Mouse (Mus musculus): ENCODE results near the gene Atad5. TPM values are rescaled to one million over a fixed set of nuclear protein-coding genes. Genes with fewer than 3 reads are reported as not detected.
A peak's percentile ranks its signal among the peaks of the same experiment; 100 is the strongest.

The Atad5 gene
- total and polyA plus RNA-seq, 2 experiments from 2014 or later = 3.3 to 4.7 TPM

GRCm38 (mm10) chr11:80153857-80154495 lies 64.8 kb downstream of the Atad5 start, which contains the start of gene Adap2:
Gene Adap2, plus strand, starts transcription at chr11:80154105.
- Histone ChIP-seq H3K4me1 (ENCODE audit: insufficient read depth, low read length) (0 out of 2 replicates have a peak, but pooled peaks cover 4% of the 10 kb centered on the region), H3K9me3 (ENCODE audit: low read length) (no peaks in the 10 kb centered on the region), H3K27ac (no peak within 1 kb of the TSS), H3K9ac (replicated peaks; ENCODE audit: low read length) (peak within 1 kb of the TSS; percentile 51), H3K27me3 (ENCODE audit: insufficient read depth, low read length) (peaks cover 20% of the 10 kb centered on the region), H3K36me3 (ENCODE audit: insufficient read depth, low read length) (no peaks in the 10 kb centered on the region), H3K4me2 (ENCODE audit: low read depth, low read length) (peak within 1 kb of the TSS; percentile 65), H3K4me3 (ENCODE audit: low read length) (peak within 1 kb of the TSS; percentile 49)
- TF ChIP-seq CTCF (IDR thresholded peaks at IDR 0.05; ENCODE audit: low read depth) = no peak
- peak; percentile 78 for ATAC-seq
- 4% methylated on average over 41 of the region's 47 CpGs for WGBS
- peak; percentile 68 for DNase-seq (ENCODE audit: low spot score)

DNA sequence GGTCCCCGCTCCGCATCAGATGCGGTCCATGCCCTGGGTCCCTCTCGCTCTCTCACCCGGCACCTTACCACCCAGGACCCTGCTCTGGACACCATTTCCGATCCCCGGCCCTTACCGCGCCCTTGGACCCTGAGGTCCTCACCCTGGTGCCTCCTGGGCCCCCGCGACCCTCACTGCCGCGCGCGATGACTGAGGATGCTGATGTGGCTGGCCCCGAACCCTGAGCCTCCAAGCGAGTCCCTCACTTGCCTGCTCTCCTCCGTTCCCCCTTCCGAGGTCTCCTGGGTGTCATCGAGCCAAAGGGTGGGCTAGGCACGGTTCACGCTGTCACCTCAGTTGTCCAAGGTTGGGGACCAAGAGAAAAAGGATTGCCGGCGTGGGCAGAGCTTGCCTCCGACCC lies 65.3 kb downstream of the Atad5 start:
- 28% methylated on average over 25 of the region's 25 CpGs for WGBS
- H3K27me3 ChIP-seq (ENCODE audit: insufficient read depth, low read length) = peaks cover 20% of the 10 kb centered on the region
- no peak for ATAC-seq
- H3K4me2 ChIP-seq (ENCODE audit: low read depth, low read length) = peak overlapping the region; percentile 65
- DNase-seq (ENCODE audit: low spot score) = no peak
- H3K4me1 ChIP-seq (ENCODE audit: insufficient read depth, low read length) = 0 out of 2 replicates have a peak, but pooled peaks cover 4% of the 10 kb centered on the region
- H3K27ac ChIP-seq = no peak overlapping the region
- peak overlapping the region; percentile 51 for H3K9ac ChIP-seq (replicated peaks; ENCODE audit: low read length)
- H3K36me3 ChIP-seq (ENCODE audit: insufficient read depth, low read length) = no peaks in the 10 kb centered on the region
- TF ChIP-seq CTCF (IDR thresholded peaks at IDR 0.05; ENCODE audit: low read depth) = no peak
- H3K9me3 ChIP-seq (ENCODE audit: low read length) = no peaks in the 10 kb centered on the region
- H3K4me3 ChIP-seq (ENCODE audit: low read length) = peak overlapping the region; percentile 49

- no peak for TF ChIP-seq CTCF (IDR thresholded peaks at IDR 0.05; ENCODE audit: low read depth)
- Histone ChIP-seq H3K4me1 (ENCODE audit: insufficient read depth, low read length) (0 out of 2 replicates have a peak, but pooled peaks cover 4% of the 10 kb centered on the region), H3K9me3 (ENCODE audit: low read length) (no peaks in the 10 kb centered on the region), H3K36me3 (ENCODE audit: insufficient read depth, low read length) (no peaks in the 10 kb centered on the region), H3K27ac (no peak overlapping the region), H3K4me2 (ENCODE audit: low read depth, low read length) (no peak overlapping the region), H3K9ac (replicated peaks; ENCODE audit: low read length) (no peak overlapping the region), H3K4me3 (ENCODE audit: low read length) (no peak overlapping the region), H3K27me3 (ENCODE audit: insufficient read depth, low read length) (peaks cover 20% of the 10 kb centered on the region)
- ATAC-seq = no peak
- WGBS = 84% methylated on average over 8 of the region's 8 CpGs
- no peak for DNase-seq (ENCODE audit: low spot score)
These were observed 66.3 kb downstream of the Atad5 start for GRCm38 (mm10) chr11:80155541-80155940.

DNA sequence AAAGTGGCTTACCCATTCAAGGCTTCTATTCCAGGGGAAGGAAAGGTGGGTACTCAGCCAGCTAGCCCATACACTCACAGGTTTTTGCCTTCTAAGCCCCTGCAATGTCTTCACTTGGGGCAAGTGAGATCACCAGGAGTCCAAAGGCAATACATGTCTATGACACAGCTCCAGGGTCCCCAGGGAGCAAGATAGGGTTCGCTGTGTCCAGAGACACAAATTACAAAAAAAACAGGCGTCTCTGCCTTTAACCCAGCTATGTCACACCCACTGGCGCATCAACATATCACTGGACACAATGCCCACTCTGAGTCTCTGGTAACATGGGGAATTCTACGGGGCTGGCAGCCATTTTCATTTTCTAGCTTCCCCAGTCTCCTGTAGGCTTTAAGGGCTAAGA lies 66.8 kb downstream of the Atad5 start:
- no peak overlapping the region for H3K9ac ChIP-seq (replicated peaks; ENCODE audit: low read length)
- 82% methylated on average over 4 of the region's 4 CpGs for WGBS
- no peak overlapping the region for H3K4me3 ChIP-seq (ENCODE audit: low read length)
- DNase-seq (ENCODE audit: low spot score) (no peak), ATAC-seq (no peak)
- 0 out of 2 replicates have a peak, but pooled peaks cover 4% of the 10 kb centered on the region for H3K4me1 ChIP-seq (ENCODE audit: insufficient read depth, low read length)
- no peak overlapping the region for H3K27ac ChIP-seq
- TF ChIP-seq CTCF (IDR thresholded peaks at IDR 0.05; ENCODE audit: low read depth) = no peak
- no peaks in the 10 kb centered on the region for H3K9me3 ChIP-seq (ENCODE audit: low read length)
- no peaks in the 10 kb centered on the region for H3K36me3 ChIP-seq (ENCODE audit: insufficient read depth, low read length)
- no peak overlapping the region for H3K4me2 ChIP-seq (ENCODE audit: low read depth, low read length)
- peaks cover 20% of the 10 kb centered on the region for H3K27me3 ChIP-seq (ENCODE audit: insufficient read depth, low read length)

- 0 out of 2 replicates have a peak, but pooled peaks cover 4% of the 10 kb centered on the region for H3K4me1 ChIP-seq (ENCODE audit: insufficient read depth, low read length)
- no peak overlapping the region for H3K27ac ChIP-seq
- no peak overlapping the region for H3K9ac ChIP-seq (replicated peaks; ENCODE audit: low read length)
- ATAC-seq = no peak
- no peak overlapping the region for H3K4me2 ChIP-seq (ENCODE audit: low read depth, low read length)
- no peak overlapping the region for H3K4me3 ChIP-seq (ENCODE audit: low read length)
- no peak for DNase-seq (ENCODE audit: low spot score)
- H3K36me3 ChIP-seq (ENCODE audit: insufficient read depth, low read length) = no peaks in the 10 kb centered on the region
- 79% methylated on average over 4 of the region's 4 CpGs for WGBS
- H3K27me3 ChIP-seq (ENCODE audit: insufficient read depth, low read length) = peaks cover 20% of the 10 kb centered on the region
- no peaks in the 10 kb centered on the region for H3K9me3 ChIP-seq (ENCODE audit: low read length)
- TF ChIP-seq CTCF (IDR thresholded peaks at IDR 0.05; ENCODE audit: low read depth) = no peak
These were observed 67.6 kb downstream of the Atad5 start for GRCm38 (mm10) chr11:80156841-80157240.

GRCm38 (mm10) chr11:80159018-80159417 lies 69.8 kb downstream of the Atad5 start:
- ATAC-seq = no peak
- Histone ChIP-seq H3K27me3 (ENCODE audit: insufficient read depth, low read length) (peaks cover 9% of the 10 kb centered on the region; the same call in 1 of the 2 replicates), H3K36me3 (ENCODE audit: insufficient read depth, low read length) (no peaks in the 10 kb centered on the region), H3K4me1 (ENCODE audit: insufficient read depth, low read length) (0 out of 2 replicates have a peak, but pooled peaks cover 3% of the 10 kb centered on the region), H3K9ac (replicated peaks; ENCODE audit: low read length) (no peak overlapping the region), H3K27ac (no peak overlapping the region), H3K4me2 (ENCODE audit: low read depth, low read length) (no peak overlapping the region), H3K9me3 (ENCODE audit: low read length) (no peaks in the 10 kb centered on the region), H3K4me3 (ENCODE audit: low read length) (no peak overlapping the region)
- no peak for TF ChIP-seq CTCF (IDR thresholded peaks at IDR 0.05; ENCODE audit: low read depth)
- 86% methylated on average over 7 of the region's 7 CpGs for WGBS
- no peak for DNase-seq (ENCODE audit: low spot score)

GRCm38 (mm10) chr11:80161041-80161440 lies 71.8 kb downstream of the Atad5 start:
- no peaks in the 10 kb centered on the region for H3K36me3 ChIP-seq (ENCODE audit: insufficient read depth, low read length)
- H3K27me3 ChIP-seq (ENCODE audit: insufficient read depth, low read length) = no peaks in the 10 kb centered on the region
- no peak for ATAC-seq
- DNase-seq (ENCODE audit: low spot score) = no peak
- H3K4me3 ChIP-seq (ENCODE audit: low read length) = no peak overlapping the region
- no peaks in the 10 kb centered on the region for H3K4me1 ChIP-seq (ENCODE audit: insufficient read depth, low read length)
- no peak overlapping the region for H3K9ac ChIP-seq (replicated peaks; ENCODE audit: low read length)
- no peaks in the 10 kb centered on the region for H3K9me3 ChIP-seq (ENCODE audit: low read length)
- H3K27ac ChIP-seq = no peak overlapping the region
- 89% methylated on average over 4 of the region's 4 CpGs for WGBS
- no peak overlapping the region for H3K4me2 ChIP-seq (ENCODE audit: low read depth, low read length)
- TF ChIP-seq CTCF (IDR thresholded peaks at IDR 0.05; ENCODE audit: low read depth) = no peak
